Mouse (Mus musculus) stomach, embryonic 14.5 days (tissue): ENCODE measurements at regions not wholly inside any gene's neighbourhood (a gene's known extent, or its start where the extent isn't known, plus 50 kb on each side); places are given as distances from the start of the nearest gene placed in this dataset.

Experiments
- ATAC-seq: fragments of 200-750 bp; cut with Nextera tagmentation; 2 replicates; pipeline ENCODE4 v1.8.0; 2017; ENCODE audit warnings: low read depth, moderate TSS enrichment; ENCODE audit not compliant: insufficient number of reproducible peaks, insufficient read depth, low FRiP score
- H3K27ac ChIP-seq: fragments of 300-500 bp; sonication (generic); 2 replicates; pipeline ENCODE4 v1.5.1; 2014; ENCODE audit warnings: mild to moderate bottlenecking, low read length, moderate library complexity, mixed read lengths
- H3K27me3 ChIP-seq: fragments of 300-500 bp; sonication (generic); 2 replicates; pipeline ENCODE4 v1.6.1; 2014; ENCODE audit warnings: low read length, control low read depth, mixed read lengths; ENCODE audit not compliant: control insufficient read depth, insufficient read depth
- H3K36me3 ChIP-seq: fragments of 300-500 bp; sonication (generic); 2 replicates; pipeline ENCODE4 v1.6.1; 2014; ENCODE audit warnings: mild to moderate bottlenecking, control low read depth, low read length, moderate library complexity, mixed read lengths; ENCODE audit not compliant: control insufficient read depth, insufficient read depth
- H3K4me1 ChIP-seq: fragments of 300-500 bp; sonication (generic); 2 replicates; pipeline ENCODE4 v1.6.1; 2014; ENCODE audit warnings: low read length, control low read depth, mixed read lengths; ENCODE audit not compliant: control insufficient read depth, insufficient read depth
- H3K4me2 ChIP-seq: fragments of 300-500 bp; sonication (generic); replicated peaks from 2 replicates; pipeline ENCODE4 v1.6.1; 2014; ENCODE audit warnings: low read depth, low read length, control low read depth
- H3K4me3 ChIP-seq: fragments of 300-500 bp; sonication (generic); 2 replicates; pipeline ENCODE4 v1.5.1; 2014; ENCODE audit warnings: low read depth, low read length, control low read depth
- H3K9ac ChIP-seq: fragments of 300-500 bp; sonication (generic); replicated peaks from 2 replicates; pipeline ENCODE4 v1.6.1; 2014; ENCODE audit warnings: low read depth, mild to moderate bottlenecking, control low read depth, low read length, moderate library complexity, mixed read lengths
- H3K9me3 ChIP-seq: fragments of 300-500 bp; sonication (generic); 2 replicates; pipeline ENCODE4 v1.6.1; 2016; ENCODE audit warnings: low read depth, low read length, control low read depth; ENCODE audit not compliant: control insufficient read depth
- WGBS: fragments of 180-500 bp; shearing (Covaris S2); extraction: QIAGEN DNeasy Blood & Tissue Kit; methylation state at CpG from one replicate; pipeline ENCODE4 v1.1.7; 2014; 5-methylcytosine and 5-hydroxymethylcytosine counted together

DNA sequence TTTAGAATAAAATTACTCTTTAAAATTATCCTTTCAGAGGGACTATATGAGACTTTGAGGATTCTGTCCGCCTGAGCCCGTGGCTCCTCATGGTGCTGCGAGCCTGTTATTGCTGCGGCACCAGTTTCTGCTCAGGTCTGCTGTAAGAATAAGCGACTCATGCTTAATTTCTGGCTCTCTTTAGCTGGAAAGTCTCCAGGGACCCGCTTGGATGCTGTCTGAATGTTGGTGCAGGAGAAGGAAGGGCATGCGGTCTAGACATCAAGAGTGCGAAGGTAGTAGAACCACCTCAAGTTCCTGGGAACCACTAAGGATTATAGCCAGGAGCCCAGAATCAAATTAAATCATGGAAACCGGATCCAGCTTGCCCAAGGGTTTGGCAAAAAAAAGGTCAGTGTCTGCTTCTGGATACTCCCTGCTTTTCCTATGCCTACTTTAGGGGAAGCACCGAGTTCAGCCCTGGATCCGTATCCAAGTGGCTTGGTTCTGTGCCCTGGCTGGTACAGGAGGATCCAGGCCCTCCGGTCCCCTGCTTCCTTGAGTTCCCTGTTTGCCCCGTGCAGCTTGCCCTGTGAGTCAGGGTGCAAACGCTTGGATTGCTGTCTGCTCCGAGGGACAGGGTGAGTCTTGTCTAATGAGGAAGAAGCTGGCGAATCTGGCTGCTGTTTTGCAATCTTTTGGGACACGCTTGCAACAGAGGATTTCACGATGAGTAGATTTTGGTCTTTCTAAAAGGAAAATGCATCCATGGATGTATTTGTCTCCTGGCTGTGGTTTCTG lies 138.2 kb upstream of the Prickle1 start:
- no peak for ATAC-seq
- H3K36me3 ChIP-seq = no peaks in the 10 kb centered on the region
- H3K27ac ChIP-seq = no peak overlapping the region
- H3K4me3 ChIP-seq = no peak overlapping the region
- no peak overlapping the region for H3K9ac ChIP-seq
- no peaks in the 10 kb centered on the region for H3K27me3 ChIP-seq
- WGBS = 83% methylated on average over 18 of the region's 18 CpGs
- H3K4me1 ChIP-seq = no peaks in the 10 kb centered on the region
- no peak overlapping the region for H3K4me2 ChIP-seq
- no peaks in the 10 kb centered on the region for H3K9me3 ChIP-seq

DNA sequence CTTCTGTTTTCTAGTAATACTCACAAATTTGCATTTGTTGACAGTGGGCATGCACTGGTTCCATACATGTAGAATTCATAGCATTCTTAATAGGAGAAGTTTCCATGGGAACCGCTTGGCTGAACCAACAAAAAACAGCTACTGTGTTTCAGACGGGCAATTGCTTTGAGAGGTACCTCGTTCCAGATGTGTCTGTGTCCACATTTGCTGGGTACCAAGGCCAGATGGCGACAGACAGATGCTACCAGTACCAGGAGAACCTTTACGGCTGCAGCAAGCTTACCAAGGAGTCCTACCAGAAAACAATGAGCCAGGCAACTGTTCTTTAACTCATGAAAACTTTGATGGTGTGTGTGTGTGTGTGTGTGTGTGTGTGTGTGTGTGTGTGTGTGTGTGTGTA lies 137.1 kb upstream of the Prickle1 start:
- Histone ChIP-seq H3K9me3 (no peaks in the 10 kb centered on the region), H3K9ac (no peak overlapping the region), H3K27me3 (no peaks in the 10 kb centered on the region), H3K36me3 (no peaks in the 10 kb centered on the region), H3K4me1 (no peaks in the 10 kb centered on the region), H3K4me3 (no peak overlapping the region), H3K27ac (no peak overlapping the region), H3K4me2 (no peak overlapping the region)
- no peak for ATAC-seq
- 79% methylated on average over 5 of the region's 5 CpGs for WGBS

DNA sequence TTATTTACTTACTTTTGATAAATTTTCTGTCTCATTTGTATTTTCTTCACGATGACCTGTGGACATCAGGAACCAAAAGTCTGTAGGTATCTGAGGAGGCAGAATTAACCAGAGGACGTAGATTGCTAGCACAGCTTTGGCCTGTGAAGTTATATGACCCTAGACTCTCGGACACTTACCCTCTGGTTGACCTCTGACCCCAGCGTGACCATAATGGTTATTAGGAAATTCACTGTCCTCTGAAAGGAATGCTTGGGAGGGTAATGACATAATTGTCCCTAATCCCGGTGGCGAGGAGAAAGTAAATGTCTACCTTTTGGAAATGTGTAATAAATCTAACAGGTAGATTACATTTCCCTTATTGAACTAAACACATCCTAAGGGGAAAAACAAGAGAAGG lies 135.5 kb upstream of the Prickle1 start:
- no peak overlapping the region for H3K9ac ChIP-seq
- no peak overlapping the region for H3K27ac ChIP-seq
- no peak overlapping the region for H3K4me2 ChIP-seq
- ATAC-seq = no peak
- H3K9me3 ChIP-seq = no peaks in the 10 kb centered on the region
- no peaks in the 10 kb centered on the region for H3K27me3 ChIP-seq
- H3K36me3 ChIP-seq = no peaks in the 10 kb centered on the region
- no peak overlapping the region for H3K4me3 ChIP-seq
- 47% methylated on average over 6 of the region's 6 CpGs for WGBS
- H3K4me1 ChIP-seq = no peaks in the 10 kb centered on the region

DNA sequence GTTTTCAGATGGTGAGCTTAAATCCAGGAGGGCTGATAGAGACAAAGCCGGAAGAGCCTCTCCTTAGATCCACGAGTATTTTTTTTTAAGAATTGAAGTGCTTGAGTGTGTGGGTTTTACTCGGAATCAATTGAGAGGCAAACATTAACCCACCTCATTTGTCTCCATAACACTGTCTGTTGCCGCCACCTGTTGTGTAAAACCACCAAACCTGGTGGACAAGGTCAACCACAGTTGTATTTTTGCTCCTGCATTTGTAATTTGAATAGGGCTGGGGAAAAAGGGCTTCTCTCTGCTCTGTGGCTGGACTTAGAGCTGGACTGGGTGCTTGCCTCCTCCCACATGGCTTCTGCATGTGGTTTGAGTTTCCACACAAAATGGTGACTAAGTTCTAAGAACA lies 119.8 kb upstream of the Prickle1 start:
- H3K4me3 ChIP-seq = no peak overlapping the region
- 54% methylated on average over 4 of the region's 4 CpGs for WGBS
- H3K4me1 ChIP-seq = peaks cover 14% of the 10 kb centered on the region; the same call in 1 of the 2 replicates
- H3K27me3 ChIP-seq = no peaks in the 10 kb centered on the region
- H3K36me3 ChIP-seq = no peaks in the 10 kb centered on the region
- no peak overlapping the region for H3K27ac ChIP-seq
- no peak overlapping the region for H3K4me2 ChIP-seq
- ATAC-seq = no peak
- no peaks in the 10 kb centered on the region for H3K9me3 ChIP-seq
- H3K9ac ChIP-seq = no peak overlapping the region

DNA sequence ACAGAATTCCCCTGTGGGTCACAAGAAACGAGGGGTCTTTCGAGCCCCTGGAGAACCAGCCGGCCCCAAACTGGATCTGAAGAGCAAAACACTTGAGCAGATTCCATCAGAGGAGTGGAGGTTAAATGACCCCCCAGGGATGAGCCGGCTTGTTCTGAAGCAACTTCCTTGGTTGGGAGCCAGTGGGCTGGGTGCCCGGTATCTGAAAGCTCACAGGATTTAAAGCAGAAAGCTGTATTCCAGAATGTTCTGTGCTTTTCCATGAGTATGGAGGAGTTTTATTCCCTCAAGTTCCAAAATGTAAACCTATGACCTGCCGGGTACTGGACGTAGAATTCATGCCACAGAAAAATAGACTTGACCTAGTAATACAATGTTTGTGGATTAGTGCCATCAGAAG lies 117.7 kb upstream of the Prickle1 start:
- Histone ChIP-seq H3K36me3 (no peaks in the 10 kb centered on the region), H3K4me2 (no peak overlapping the region), H3K4me1 (peaks cover 14% of the 10 kb centered on the region; the same call in 1 of the 2 replicates), H3K27ac (no peak overlapping the region), H3K4me3 (no peak overlapping the region), H3K9me3 (no peaks in the 10 kb centered on the region), H3K27me3 (no peaks in the 10 kb centered on the region), H3K9ac (no peak overlapping the region)
- 64% methylated on average over 7 of the region's 7 CpGs for WGBS
- no peak for ATAC-seq

DNA sequence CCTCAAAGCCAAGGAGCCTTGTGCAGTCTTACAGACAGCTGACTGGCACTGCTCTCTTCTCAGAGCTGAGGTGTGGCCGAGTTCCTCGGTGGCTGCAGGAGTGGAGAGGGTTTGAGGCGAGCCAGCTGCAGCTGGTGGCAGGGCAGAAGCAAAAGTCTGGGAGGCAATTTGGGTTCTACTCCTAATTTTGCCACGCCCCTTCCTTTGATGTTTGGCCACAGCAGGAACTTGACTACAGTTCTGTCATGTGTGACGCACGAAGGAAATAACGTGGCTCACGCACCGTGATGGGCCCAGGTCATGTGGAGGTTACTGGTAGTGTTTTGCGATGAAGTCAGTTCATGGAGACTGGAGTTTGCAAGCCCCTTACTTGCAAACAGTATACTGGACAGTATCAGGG lies 116.9 kb upstream of the Prickle1 start:
- Histone ChIP-seq H3K36me3 (no peaks in the 10 kb centered on the region), H3K9ac (no peak overlapping the region), H3K4me2 (no peak overlapping the region), H3K27me3 (no peaks in the 10 kb centered on the region), H3K9me3 (no peaks in the 10 kb centered on the region), H3K27ac (no peak overlapping the region), H3K4me3 (no peak overlapping the region), H3K4me1 (peaks cover 16% of the 10 kb centered on the region; the same call in 1 of the 2 replicates)
- no peak for ATAC-seq
- 55% methylated on average over 10 of the region's 10 CpGs for WGBS

DNA sequence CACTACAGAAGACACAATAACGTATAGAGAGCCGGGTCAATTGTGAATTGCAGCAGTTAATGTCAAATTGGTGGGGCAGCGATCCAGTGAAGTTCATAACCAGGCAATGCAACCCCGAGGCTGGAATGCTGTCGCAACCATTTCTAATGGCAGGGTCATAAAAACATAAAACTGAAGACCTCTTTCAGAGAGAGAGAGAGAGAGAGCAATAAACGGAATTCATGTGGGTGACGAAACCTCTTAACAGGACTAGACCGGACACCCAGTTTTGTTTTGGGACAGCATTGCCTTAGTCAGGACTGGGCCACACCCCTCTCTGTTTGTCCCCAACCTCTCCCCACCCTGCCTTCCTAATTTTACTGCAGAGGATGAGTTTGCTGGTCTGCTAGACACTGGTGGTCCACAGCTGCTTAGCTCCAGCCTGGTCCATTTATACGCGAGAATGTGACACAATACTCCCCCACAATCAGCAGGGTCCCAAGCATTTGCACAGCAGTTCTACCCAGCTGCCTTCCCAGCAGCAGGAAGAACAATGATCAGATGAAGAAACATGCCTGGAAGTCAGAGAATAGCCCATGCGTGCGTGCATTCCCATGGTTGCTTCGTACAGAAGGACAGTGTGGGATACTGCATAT lies 115.6 kb upstream of the Prickle1 start:
- no peaks in the 10 kb centered on the region for H3K27me3 ChIP-seq
- H3K4me2 ChIP-seq = no peak overlapping the region
- no peak for ATAC-seq
- H3K27ac ChIP-seq = no peak overlapping the region
- no peaks in the 10 kb centered on the region for H3K9me3 ChIP-seq
- H3K4me1 ChIP-seq = peaks cover 16% of the 10 kb centered on the region; the same call in 1 of the 2 replicates
- WGBS = 81% methylated on average over 13 of the region's 13 CpGs
- H3K36me3 ChIP-seq = no peaks in the 10 kb centered on the region
- no peak overlapping the region for H3K4me3 ChIP-seq
- no peak overlapping the region for H3K9ac ChIP-seq

DNA sequence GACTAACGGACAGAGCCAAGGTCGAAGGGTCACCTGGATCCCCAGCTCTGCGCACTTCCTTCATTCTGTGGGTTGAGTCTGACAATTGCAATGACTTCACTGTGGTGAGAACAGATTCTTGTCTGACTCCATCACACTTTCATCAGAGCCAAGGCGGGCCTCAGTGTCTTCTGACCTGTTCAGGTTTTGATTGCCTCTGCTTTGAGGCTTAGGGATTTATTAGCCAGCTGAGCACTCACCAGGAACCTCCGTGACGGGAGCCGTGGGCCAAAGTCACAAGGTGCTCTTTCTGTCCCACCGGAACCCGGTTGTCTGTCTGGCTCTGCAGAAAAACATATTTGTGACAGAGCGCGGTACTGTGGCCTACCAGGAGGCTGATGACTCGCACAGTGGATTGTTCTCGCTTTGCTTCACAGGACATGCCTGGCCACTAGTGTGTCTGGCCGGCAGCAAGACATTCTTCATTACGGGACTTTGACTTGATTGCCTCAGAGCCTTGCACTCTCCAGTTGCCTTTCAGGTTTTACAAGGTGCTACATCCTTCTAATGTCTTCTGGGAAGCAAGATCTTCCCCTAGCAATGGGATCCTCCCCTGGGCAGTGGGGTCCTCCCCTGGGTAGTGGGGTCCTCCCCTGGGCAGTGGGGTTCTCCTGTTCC lies 114.9 kb upstream of the Prickle1 start:
- H3K27ac ChIP-seq = no peak overlapping the region
- WGBS = 86% methylated on average over 15 of the region's 15 CpGs
- no peak overlapping the region for H3K4me3 ChIP-seq
- H3K36me3 ChIP-seq = no peaks in the 10 kb centered on the region
- no peak for ATAC-seq
- H3K9ac ChIP-seq = no peak overlapping the region
- H3K27me3 ChIP-seq = no peaks in the 10 kb centered on the region
- no peak overlapping the region for H3K4me2 ChIP-seq
- H3K4me1 ChIP-seq = peaks cover 16% of the 10 kb centered on the region; the same call in 1 of the 2 replicates
- H3K9me3 ChIP-seq = no peaks in the 10 kb centered on the region
